Mouse (Mus musculus) skeletal muscle tissue, postnatal 0 days (tissue): Measurements from ENCODE around the gene Tomm6. TPM values are rescaled to one million over a fixed set of nuclear protein-coding genes. Genes with fewer than 3 reads are reported as not detected.

Experiments
- polyA plus RNA-seq: library from polyadenylated mRNA; unstranded; fragments of >200 nt; fragmentation: Nextera tagmentation; extraction: Ambion mirVana; gene quantifications from 2 replicates; pipeline ENCODE4 v1.2.1, GENCODE M21; 2015

Gene Tomm6
- 282 and 308 TPM in 2 replicates for polyA plus RNA-seq

DNA sequence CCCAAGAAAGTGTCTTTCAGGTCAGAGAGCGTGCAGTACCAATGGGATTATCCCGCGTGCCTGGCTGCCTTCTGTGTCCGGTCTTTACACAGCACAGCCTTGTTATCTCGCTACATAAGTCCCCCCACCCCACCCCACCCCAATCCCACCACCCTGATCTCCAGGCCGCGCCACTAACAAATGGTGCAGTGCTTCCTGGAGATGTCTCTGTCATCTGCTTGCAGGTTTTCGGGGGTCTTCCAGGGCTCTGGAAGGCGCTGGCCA lies at the start of gene Tomm6:
Tomm6 (minus strand) TSS at position 43 of the 264 bp plus-strand sequence.

DNA sequence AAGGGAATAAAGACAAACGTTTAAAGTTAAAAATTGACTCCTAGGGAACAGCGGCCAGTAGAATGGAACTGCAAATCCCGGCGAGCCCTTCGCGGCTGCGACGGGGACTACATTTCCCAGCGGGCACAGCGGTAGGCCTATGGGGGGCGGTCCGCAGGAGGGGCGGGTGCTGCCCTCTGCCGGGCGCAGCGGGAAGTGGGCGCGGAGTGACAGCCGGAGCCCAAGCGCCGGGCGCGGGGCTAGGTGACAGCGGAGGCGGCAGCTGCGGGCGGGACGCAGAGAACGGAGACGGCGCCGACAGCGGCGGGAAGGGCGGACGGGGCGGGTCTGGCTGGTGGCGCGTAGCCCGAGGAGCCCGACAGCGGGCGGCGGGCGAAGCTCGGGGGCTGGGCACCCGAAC lies 48.7 kb upstream of the Tomm6 start, which contains the start of gene Tfeb:
Tfeb (plus strand) TSS at position 175 of the 400 bp plus-strand sequence.

DNA sequence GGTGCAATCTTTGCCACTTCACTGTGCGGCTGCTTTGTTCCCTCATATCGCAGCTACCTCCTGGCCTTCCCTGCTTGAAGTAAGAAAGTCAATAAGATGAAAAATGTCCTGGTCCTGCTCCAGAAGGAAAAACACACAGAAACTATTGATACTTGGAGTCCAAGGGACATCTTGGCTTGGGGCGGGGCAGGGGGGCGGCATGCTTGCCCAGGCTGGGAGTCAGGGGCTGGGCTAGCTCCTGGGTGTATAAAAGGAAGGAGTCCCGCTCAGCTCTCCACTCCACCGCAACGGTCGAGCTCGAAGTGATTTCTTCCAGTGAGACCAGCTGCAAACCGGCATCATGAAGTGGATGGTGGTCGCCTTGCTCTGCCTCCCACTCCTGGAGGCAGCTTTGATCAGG lies 38.4 kb upstream of the Tomm6 start, which contains the start of gene Pgc:
Pgc (plus strand) TSS at position 277 of the 400 bp plus-strand sequence.

DNA sequence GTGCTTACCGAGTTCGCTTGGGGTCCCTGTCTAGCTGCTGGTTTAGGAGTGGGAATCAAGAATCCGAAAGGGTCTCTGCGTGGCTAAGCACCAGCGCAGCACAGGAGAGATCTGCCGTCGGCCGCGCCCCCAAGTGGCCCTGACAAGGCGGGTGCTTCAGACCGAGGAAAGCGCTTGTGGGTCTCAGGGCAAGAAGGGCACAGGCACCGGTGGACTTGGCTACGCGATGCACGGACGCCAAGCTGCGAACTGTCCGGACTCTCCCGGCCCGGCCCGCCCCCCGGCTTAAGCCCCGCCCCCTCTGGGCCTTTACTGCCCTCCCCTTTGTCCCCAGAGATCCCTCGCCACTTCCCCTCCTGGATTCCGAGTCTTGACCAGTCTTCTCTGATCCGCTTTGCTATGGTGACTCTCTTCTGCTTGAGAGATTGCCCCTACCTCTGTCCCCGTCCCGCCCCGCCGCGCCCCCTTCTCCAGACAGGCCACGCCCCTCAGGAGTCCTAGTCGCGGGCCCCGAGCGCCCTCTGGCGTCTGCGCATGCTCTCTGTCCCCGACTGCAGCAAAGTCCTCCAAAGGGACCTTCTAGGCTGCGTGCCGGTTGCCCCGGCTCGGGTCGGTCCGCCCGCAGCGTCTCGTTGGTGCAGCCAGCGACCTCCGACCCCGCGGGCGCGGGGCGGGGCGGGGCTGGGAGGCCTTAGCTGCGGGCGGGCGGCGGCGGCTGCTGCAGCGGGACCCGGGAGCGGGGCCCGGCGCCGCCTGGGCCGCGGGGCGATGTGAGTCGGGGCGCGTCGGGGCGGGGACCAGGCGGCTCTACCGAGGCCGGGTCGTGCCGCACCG lies 6.5 kb upstream of the Tomm6 start, which contains the start of gene Prickle4:
Prickle4 (minus strand) TSS at position 234 of the 834 bp plus-strand sequence.

GRCm38 (mm10) chr17:47694442-47694502 lies 6.1 kb upstream of the Tomm6 start, which contains the start of gene Gm21981:
Gene Gm21981 (minus strand): TSS chr17:47694455.

DNA sequence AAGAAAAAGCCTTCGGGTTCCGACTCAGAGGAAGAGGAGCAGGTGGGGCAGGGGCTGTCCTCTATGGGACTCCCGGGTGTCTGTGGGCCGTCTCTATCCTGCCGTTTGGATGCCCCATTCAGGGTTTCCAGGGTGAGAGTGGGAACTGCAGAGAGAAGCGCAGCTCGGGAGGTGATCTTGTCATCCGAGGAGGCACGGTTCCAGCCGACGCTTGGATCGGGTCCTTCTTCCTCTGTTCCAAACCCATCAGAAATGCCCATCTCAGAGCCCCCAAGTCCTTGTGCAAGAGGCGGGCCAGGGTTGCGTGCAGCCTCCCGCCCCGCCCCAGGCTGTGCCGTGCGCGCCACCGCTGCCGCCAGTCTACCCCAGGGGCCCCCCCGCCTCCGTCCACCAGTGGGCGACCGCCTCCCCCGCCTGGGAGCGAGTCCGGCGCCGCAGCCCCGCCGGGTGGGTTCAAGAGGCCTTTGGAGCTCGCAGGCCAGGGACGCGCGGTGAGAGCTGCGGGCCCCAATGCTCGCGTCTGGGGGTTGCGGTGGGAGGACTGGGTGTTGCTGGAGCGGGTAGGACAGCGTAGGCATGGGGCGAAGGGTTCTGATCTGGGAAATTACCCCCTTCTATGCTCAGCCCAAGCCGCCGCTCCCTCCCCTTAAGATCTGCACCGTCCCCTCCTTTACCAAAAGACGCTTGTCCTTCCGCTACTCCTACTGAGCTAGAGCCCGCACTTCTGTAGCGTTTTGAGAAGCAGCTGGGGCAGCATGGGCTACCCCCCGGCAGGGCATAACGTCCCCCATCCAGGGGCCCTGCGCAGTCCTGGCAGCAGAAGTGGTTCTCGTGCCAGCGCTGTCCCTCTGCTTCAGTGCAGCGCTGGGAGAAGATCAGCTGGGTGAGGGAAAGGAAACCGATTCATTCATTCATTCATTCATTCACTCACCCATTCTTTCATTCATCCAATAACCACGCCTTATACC lies 706 bp upstream of the Tomm6 start, which contains the start of gene Frs3:
Frs3 (plus strand) TSS at position 423 of the 968 bp plus-strand sequence.

Other genes starting within 250 kb of the Tomm6 start
- 9.2 and 10.5 TPM in 2 replicates for gene Taf8, start 186.1 kb downstream of the Tomm6 start, polyA plus RNA-seq
- gene Ccnd3, start 183.3 kb downstream of the Tomm6 start, polyA plus RNA-seq: 402 and 432 TPM in 2 replicates
- 17.0 and 18.7 TPM in 2 replicates for gene Bysl, start 76.9 kb downstream of the Tomm6 start, polyA plus RNA-seq
- gene Med20, start 76.8 kb downstream of the Tomm6 start, polyA plus RNA-seq: 21.2 and 22.4 TPM in 2 replicates
- 1.2 and 1.5 TPM in 2 replicates for gene Gm20517, start 76.8 kb downstream of the Tomm6 start, polyA plus RNA-seq
- gene Usp49, start 57.7 kb downstream of the Tomm6 start, polyA plus RNA-seq: 1.6 and 1.8 TPM in 2 replicates
- 4.3 and 4.6 TPM in 2 replicates for gene Frs3, start 644 bp upstream of the Tomm6 start, polyA plus RNA-seq
- gene Gm21981, start 6.1 kb upstream of the Tomm6 start, polyA plus RNA-seq: 0.09 and 0.24 TPM in 2 replicates
- gene Prickle4, start 6.3 kb upstream of the Tomm6 start, polyA plus RNA-seq: 0.61 TPM in 1 of 2 replicates, not detected in the other
- not detected in 2 replicates for gene Pgc, start 38.5 kb upstream of the Tomm6 start, polyA plus RNA-seq
- 30.7 and 30.9 TPM in 2 replicates for gene Tfeb, start 48.6 kb upstream of the Tomm6 start, polyA plus RNA-seq
- gene Mdfi, start 146.3 kb upstream of the Tomm6 start, polyA plus RNA-seq: 1.8 and 2.8 TPM in 2 replicates
- 2.8 and 3.4 TPM in 2 replicates for gene Foxp4, start 236.3 kb upstream of the Tomm6 start, polyA plus RNA-seq